Mouse (Mus musculus): Measurements from ENCODE around the gene Ank2.

Gene Ank2

GRCm38 (mm10) chr3:126971531-126971930 is 527.6 kb downstream of the Ank2 start:
- no peak for DNase-seq

DNA sequence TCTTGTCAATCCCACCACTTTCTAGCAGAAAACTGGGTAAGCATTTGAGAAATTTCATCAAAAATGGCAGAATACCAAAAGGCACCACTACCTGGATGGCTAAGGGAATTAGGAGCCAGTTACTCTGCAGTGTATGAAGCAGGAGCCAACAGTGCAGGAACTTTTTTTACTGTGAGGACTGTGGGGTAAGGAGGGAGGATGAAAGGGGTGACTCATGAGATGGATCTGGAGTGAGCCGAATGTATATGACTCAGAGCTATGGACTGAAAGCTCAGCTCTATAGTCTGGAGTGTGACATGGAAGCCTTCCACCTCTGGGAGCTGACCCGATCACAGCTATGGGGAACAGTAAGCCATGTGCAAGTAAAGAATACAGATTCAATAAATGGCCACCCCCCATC is 530.4 kb downstream of the Ank2 start:
- no peak for DNase-seq

DNA sequence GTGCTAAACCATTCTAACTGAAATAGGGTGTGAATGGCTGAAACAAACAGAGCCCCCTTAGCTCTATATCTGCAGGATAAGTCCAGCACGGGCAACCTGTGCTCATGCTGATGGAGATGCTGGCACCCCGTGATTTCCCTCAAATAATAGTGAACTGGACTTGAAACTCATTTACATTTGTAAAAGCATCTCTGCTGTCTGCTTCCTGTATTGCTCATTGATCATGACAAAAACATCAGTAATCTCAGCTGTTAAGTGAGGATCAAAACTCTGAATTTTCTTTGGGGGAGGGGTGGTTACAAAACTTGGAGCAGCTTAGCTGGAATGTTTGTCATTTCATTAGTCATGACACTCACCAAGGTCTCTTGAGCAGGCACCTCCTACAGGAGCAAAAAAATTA is 533.4 kb downstream of the Ank2 start:
- no peak for DNase-seq

DNA sequence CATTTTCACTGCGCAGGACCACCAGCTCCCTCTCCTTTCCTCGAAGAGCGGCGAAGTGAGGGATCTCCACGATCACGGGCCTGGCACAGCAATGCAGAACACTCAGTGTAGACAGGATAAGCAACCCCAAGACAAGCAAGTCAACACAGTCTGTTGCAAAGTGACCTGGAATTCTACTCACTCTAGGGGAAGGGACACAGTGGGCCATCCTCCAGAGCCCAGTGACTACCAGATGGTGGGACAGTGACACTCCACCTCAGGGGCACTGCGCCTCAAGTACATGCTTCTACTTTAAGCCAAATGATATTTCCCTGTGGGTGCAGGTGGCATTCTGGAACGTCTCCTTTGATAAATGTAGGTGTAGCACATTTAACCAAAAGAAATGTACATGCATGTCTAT is 536.8 kb downstream of the Ank2 start:
- peak; percentile 31 to 49 for DNase-seq

- DNase-seq, result no peak
Measured at GRCm38 (mm10) chr3:126952698-126953097, 546.5 kb downstream of the Ank2 start.

DNA sequence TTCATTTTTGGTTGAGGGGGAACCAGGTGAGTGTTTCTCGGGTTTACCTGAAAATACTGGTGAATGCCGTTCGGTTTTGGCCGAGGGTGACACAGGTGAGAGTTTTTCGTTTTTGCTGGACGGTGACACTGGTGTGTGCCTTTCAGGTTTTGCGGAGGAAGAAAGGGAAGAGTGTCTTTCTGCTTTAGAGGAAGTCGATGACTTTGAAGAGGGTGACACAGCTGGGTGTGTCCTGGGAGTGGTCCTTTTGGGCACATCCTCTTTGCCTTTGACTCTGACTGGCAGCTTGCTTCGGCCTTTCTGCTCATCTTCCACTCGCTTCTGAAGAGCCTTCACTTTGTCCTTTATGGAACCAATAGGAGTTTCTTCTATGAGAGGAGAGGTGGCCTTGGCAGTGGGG is 552.6 kb downstream of the Ank2 start:
- no peak for DNase-seq

GRCm38 (mm10) chr3:126944838-126945237 is 554.3 kb downstream of the Ank2 start:
- DNase-seq, result no peak

DNA sequence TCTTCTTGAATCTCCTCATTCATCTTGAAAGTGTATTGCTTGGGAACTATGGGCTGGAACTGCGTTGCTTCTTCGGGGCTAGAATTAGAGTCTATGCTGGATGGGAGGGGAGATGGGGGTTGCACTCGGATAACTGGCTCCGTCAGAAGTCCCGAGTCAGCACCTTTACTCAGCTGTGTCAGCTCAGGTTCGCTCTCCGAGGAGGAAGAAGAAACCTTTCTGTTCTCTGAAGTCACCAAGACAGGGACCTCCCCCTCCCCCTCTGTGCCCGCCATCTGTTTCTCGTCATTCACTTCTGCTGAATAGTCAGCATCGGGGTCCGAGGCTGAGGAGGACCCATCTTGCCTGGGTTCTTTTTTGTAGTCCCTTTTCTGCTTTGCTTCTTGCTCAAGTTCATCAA is 555.1 kb downstream of the Ank2 start:
- DNase-seq, result peak; percentile 25

DNA sequence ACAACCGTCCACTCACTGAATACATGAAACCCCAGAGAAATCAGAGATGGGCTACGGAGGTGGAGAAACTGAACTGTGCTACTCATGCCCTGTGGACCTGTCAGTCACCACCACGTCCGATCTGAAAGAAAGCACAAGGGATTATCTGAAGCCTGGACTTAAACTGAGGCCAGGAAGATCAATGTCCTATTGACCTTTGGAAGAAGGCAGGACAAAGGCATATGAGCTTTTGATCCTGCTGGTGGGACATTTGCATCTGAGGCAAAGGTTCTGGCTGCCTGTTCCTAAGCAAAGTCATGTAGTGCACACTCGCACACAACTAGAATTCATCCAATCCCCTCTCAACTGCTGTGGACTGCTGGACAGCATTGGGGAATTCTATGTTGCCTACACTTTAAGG is 558.7 kb downstream of the Ank2 start:
- no peak for DNase-seq

- DNase-seq, result peak; percentile 32 to 50
Measured at GRCm38 (mm10) chr3:126931884-126932506, 567.2 kb downstream of the Ank2 start.

DNA sequence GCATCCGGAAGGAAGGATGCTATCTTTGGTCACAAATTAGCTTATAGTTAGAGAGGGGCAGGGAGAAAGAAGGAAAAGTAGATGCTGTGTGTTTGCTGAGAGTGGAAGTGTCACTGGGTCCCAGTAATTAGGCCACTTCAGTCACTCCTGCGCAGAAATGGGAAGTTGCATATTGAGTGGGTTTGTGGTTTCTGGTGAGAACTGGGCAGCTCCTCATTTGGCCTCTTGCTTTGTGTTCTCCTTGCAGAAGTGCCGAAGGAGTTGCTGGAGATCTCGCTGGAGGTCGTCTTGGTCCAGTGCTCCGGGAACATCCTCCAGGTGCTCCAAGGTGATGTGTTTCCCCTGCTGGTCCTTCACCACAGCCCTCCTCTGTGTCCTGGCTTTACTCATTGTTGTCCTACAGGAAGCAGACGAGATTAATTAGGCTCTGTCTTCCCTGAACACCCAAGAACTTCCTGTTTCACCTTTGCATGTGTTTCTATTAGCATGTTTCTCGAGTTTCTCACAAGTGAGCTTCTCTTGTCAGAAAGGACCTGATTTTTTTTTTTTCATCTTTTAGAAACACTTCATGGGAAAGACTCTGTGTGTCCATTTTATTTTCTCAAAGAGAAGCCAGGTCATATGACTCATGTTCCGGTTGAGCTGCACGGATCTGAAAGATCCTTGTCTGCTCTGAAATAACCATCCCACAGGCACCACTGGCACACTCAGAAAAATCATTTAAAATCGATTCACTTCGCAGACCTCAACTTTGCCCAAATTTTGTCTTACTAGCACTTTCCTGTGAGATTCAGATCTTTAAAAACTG is 575.4 kb downstream of the Ank2 start:
- no peak for DNase-seq

DNA sequence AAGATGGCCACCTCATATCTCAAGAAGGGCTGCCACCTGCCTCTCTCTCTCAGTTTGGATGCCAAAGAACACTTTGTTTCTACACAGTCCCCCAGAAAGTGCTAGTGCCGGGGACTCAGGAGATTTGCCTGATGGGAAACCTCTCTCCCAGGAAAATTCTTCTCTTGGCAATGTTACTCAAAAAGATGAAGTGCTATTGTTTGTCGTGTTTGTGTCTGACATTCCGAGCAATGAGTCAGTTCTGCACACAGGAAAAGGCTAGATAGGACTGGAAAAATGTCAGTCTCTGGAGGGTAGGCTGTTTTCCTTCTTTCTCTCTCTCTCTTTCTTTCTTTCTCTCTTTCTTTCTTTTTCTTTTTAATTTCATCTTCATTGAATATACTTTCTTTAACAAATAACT is 577.2 kb downstream of the Ank2 start:
- DNase-seq, result no peak

GRCm38 (mm10) chr3:126920296-126920695 is 578.9 kb downstream of the Ank2 start:
- no peak for DNase-seq

DNA sequence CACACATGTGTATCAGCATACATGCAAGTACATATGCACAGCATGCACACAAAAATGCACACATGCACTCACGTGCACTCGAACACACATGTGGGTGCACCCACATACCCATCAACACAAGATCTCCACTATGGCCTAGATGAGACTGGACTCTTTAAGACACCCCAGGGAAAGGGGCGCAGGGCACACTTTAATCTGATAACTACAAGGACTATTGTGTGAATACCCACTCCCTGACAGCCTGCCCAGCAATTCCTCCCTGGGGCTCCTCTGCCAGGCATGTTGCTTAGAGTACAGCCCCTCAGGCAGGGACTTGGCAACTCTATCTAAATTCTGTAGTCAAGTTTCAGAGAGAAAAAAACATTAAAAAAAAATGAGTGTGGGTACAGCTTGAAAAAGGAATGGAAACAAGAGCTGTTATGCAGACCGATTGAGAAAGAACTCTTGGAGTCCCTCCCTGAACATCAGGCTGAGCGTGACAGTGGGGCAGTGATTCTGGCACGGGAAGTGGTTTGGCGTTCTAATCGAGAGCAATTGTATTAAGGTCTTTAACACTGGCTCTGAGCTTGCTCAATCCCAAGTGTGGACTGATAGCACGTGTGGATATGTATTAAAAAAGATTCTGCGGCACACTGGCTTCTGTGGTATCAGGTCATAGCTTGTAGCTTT is 580.2 kb downstream of the Ank2 start:
- peak in 1 of 2 experiments; percentile 16 for DNase-seq

- DNase-seq, result no peak
Measured at GRCm38 (mm10) chr3:126916381-126916780, 582.8 kb downstream of the Ank2 start.

GRCm38 (mm10) chr3:126903543-126903942 is 595.6 kb downstream of the Ank2 start:
- DNase-seq, result peak; percentile 73 to 76

GRCm38 (mm10) chr3:126886644-126887043 is 612.5 kb downstream of the Ank2 start:
- no peak for DNase-seq

DNA sequence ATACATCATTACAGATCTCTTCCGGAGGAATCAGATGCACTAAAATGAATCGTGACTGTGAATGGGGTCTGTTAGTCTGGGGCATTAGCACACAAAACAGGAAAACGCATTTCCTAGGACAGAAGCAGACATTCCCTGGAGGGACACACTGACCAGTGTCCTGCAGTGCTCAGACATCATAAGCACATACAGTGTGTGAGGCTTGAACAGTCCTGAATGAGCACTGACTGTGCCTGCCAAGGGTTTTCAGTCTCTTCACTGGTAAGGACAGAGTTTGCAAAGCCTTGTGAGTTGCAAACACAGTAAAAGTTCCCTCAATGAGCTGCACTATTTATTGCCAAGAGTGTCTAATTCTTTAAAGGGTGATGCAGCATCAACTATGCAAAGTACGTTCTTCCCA is 613.1 kb downstream of the Ank2 start:
- DNase-seq, result no peak

DNA sequence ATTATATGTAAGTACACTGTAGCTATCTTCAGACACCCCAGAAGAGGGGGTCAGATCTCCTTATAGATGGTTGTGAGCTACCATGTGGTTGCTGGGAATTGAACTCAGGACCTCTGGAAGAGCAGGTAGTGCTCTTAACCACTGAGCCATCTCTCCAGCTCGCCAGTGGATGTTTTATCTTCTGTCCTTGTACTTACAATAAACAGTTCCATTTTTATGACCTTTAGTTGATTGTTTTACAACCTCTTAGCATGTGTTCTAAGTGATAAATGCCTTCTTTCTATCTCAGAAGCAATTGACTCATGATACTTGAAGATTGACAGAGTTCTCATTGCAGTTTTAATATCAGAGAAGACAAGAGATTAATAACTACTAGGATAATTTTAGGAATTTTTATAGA is 620.9 kb downstream of the Ank2 start:
- no peak for DNase-seq

Data from cerebellum, postnatal 10 days (tissue).